16 mouse cellular contexts compared by ENCODE assay signal in the genomic region with DNA sequence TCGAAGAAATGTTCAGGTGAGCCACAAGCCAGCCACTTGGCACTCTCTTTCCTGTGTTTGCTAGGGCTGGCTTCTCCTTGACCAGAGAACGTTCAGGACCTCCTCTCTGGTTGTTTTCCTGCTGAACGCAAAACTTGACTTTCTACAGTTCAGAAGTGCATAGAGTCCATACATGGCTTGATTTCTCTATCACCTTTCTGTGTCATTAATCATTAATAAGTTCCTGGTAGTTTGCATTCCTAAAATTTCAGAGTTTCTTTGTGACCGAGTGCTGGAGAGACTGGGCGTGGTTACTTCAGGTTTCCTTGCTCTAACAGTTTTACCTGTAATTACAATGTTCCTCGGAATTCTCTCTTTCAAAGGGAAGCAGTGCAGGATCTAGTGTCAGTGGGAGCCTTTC. TPM values are rescaled to one million over a fixed set of nuclear protein-coding genes. Genes with fewer than 3 reads are reported as not detected.
"Had no signal": no experiment of that assay in that cellular context is flagged by ENCODE, and none has a peak within 500 bp of the region (broad histone marks: within the 10 kb centered on the region; RNA-seq: fewer than 3 reads in every experiment).

No protein-coding gene starts in this region.

- H3K36me3 ChIP-seq: intestine, embryonic 15.5 days; limb, embryonic 13.5 days; midbrain, embryonic 12.5 days; neural tube, embryonic 13.5 days; stomach, embryonic 15.5 days had no signal

- H3K4me2 ChIP-seq: intestine, embryonic 15.5 days; limb, embryonic 13.5 days; midbrain, embryonic 12.5 days; neural tube, embryonic 13.5 days; stomach, embryonic 15.5 days had no signal

- H3K4me3 ChIP-seq: intestine, embryonic 15.5 days; limb, embryonic 13.5 days; midbrain, embryonic 12.5 days; neural tube, embryonic 13.5 days; stomach, embryonic 15.5 days had no signal

- H3K27me3 ChIP-seq: intestine, embryonic 15.5 days; limb, embryonic 13.5 days; midbrain, embryonic 12.5 days; neural tube, embryonic 13.5 days; stomach, embryonic 15.5 days had no signal

- ATAC-seq: intestine, embryonic 15.5 days; midbrain, embryonic 16.5 days had no signal

- DNase-seq: kidney, adult 8-10 months; kidney, postnatal 14 days; left cerebral cortex, postnatal 4 days; lung, adult 2 months; retina, postnatal 1 day; right cerebral cortex, postnatal 14 days; thymus, postnatal 4 days had no signal

- H3K4me1 ChIP-seq: intestine, embryonic 15.5 days; limb, embryonic 13.5 days; midbrain, embryonic 12.5 days; neural tube, embryonic 13.5 days; stomach, embryonic 15.5 days had no signal

- H3K27ac ChIP-seq: intestine, embryonic 15.5 days; limb, embryonic 13.5 days; liver, embryonic 14.5 days; midbrain, embryonic 12.5 days; neural tube, embryonic 13.5 days; stomach, embryonic 15.5 days had no signal

- H3K9me3 ChIP-seq: intestine, embryonic 15.5 days; limb, embryonic 13.5 days; midbrain, embryonic 12.5 days; neural tube, embryonic 13.5 days; stomach, embryonic 15.5 days had no signal

- H3K9ac ChIP-seq: intestine, embryonic 15.5 days; limb, embryonic 13.5 days; liver, embryonic 14.5 days; midbrain, embryonic 12.5 days; neural tube, embryonic 13.5 days; stomach, embryonic 15.5 days had no signal

RNA-seq across cellular contexts. Expression of a gene that starts 27.0 kb away (rescaled TPM):
- total RNA-seq: liver, adult 2 months; megakaryocyte-erythroid progenitor cell, adult 5-6 weeks had no signal
- polyA plus RNA-seq: liver, adult 2 months had no signal
